Mouse (Mus musculus) E14TG2a.4 (cell line): ENCODE data around the gene Lgals9.

Experiments
- CTCF ChIP-seq: conservative IDR thresholded peaks from 2 replicates; pipeline ENCODE4 v1.5.1; 2014; ENCODE audit warnings: low read length
- NANOG ChIP-seq: IDR thresholded peaks from 2 replicates; pipeline ENCODE4 v1.6.1; 2014; ENCODE audit warnings: borderline replicate concordance, low read length, mixed read lengths
- POU5F1 ChIP-seq: IDR thresholded peaks from 2 replicates; pipeline ENCODE4 v1.6.1; 2014; ENCODE audit warnings: low read length, borderline replicate concordance

DNA sequence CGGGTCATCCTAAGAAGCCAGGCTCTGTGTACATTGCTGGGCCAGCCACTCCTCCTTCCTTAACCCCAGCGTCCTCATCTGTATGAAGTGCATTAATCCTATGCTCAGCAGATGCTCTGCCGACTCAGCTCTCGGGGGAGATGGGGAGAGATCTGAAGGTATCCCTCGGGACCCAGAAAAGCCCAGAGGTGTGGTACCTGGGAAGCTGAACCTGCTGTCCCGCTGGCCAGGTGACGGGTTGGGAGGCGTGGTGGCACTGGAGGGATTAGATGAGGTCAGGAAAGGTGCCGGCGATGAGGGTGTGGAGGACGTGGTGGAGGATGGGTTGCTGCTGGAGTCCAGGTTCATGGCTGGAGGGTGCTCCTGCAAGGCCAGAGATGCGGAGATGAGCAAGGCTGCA is 48.3 kb upstream of the Lgals9 start:
- TF ChIP-seq CTCF (no peak), NANOG (no peak), POU5F1 (no peak)
